Mouse (Mus musculus) stomach, postnatal 0 days (tissue): ENCODE data around the gene Pwwp2a.

Experiments
- CTCF ChIP-seq: IDR thresholded peaks from 2 replicates; pipeline ENCODE4 v1.5.1; 2016; ENCODE audit warnings: antibody characterized with exemption, low read depth, mild to moderate bottlenecking, moderate library complexity
- EP300 ChIP-seq: optimal IDR thresholded peaks from 2 replicates; pipeline ENCODE3; 2016; ENCODE audit warnings: antibody characterized with exemption

- TF ChIP-seq CTCF (no peak), EP300 (no peak)
Observed at GRCm38 (mm10) chr11:43632566-43632965, 49.2 kb upstream of the Pwwp2a start.
